Mouse (Mus musculus): ENCODE data around the gene Fam193b.
"Not testable (repeated sequence)": the region's sequence is repeated elsewhere in the genome, so short reads cannot be mapped to it uniquely, and the experiment has no call there.

Fam193b gene

DNA sequence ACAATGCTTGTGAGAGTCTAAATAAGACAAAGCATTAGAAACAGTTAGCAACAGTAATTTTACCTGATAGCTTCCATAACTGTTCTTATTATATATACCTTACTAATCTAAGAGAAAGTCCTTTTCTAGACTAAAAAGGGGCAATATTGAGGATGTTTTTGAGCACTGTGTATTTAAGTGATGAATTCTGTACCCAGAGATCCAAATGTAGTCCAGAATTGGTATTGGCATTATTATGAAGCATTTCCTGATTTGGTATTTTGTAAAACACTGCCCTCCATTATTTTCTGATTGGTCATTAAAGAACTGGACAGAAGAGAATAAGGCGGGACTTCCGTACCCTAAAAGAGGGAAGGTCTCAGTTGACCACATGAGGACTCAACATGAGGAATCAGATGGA lies 2.5 kb upstream of the Fam193b start, which contains the start of gene Tmed9:
Gene Tmed9, plus strand, starts transcription at position 301 of the 400 bp plus-strand sequence.
- DNase-seq (ENCODE audit: inconsistent age in 2 of 2, low spot score in 1 of 2): no peak

DNA sequence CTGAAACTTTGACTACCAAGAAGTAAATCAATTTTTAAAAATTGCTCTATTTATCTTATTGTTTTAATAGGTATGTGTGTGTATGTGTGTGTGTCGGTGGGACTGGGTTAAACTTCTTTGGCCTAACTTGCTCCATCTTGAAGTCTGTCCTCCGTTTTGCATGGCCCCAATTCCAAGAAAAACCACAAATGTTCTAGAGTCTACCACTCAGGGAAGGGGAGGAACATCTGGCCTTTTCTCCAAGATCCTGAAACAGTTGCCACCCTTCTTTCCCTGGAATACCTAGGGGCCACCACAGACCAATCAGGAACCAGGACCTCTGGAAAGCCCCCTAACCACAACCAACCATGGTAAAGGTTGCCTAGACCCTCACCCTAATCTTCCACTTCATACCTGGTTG lies 1.1 kb upstream of the Fam193b start:
- peak in 1 of 2 experiments; percentile 29 for DNase-seq (ENCODE audit: inconsistent age in 2 of 2, low spot score in 1 of 2)

DNA sequence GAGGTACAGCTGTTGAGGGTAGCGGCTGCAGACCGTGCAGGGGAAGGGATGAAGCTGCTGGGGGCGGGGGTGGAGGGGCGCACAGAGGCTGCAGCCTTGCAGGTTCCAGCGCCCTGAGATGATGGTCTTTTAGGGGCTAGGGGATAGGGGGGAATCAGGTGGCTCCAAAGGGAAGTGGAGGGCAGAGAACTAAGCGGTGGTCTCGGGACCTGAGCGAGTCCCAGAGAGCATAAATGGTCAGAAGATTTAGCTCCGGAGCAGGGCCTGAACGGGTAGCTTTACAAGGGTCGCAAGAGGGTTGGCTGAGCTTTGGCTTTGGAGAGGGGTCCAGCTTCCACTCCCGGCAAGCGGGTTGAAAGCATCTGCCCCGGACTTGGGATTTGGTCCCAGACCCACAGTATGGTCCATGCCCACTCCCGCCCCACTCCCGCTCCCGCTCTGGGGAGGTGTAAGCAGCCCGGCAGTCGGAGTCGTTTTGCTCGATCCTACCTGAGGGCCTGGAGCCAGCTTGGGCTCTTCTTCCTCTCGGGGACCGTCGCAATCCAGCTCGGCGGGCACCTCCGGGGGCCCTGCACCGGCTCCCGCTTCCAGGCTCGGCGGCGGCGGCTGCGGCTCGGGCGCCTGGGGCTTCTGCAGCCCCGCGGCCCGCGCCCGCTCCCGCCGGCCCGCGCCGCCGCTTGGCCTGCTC lies 490 bp downstream of the Fam193b start:
- DNase-seq (ENCODE audit: inconsistent age in 2 of 2, low spot score in 1 of 2): peak; percentile 51 to 78

DNA sequence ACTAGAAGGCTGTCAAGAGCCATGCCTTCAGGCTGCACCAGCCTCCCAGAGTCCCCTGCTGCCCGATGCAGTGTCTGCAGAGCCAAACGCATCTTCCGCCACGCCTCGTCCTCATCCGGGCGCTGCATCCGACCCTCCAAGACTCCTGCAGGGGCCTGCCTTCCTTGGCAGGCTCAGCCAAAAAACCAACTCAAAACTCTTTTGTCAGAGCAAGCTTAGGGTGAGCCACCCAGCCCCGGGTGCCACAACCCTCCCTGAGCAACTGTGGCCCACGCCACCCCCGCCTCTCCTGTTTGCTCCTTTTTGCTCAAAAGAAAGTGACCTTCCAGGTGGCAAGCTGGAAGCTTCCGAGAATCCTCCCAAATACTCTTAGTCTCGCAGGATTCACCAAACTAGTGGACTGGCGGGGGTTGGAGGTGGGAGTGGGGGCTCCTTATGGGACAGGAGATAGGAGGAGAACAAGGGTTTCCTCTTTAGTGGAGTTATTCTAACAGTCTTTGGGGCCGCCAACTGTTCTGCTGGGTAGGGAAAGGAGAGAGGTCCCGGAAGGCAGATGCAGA lies 1.1 kb downstream of the Fam193b start:
- DNase-seq (ENCODE audit: inconsistent age in 2 of 2, low spot score in 1 of 2): peak; percentile 31 to 58

DNA sequence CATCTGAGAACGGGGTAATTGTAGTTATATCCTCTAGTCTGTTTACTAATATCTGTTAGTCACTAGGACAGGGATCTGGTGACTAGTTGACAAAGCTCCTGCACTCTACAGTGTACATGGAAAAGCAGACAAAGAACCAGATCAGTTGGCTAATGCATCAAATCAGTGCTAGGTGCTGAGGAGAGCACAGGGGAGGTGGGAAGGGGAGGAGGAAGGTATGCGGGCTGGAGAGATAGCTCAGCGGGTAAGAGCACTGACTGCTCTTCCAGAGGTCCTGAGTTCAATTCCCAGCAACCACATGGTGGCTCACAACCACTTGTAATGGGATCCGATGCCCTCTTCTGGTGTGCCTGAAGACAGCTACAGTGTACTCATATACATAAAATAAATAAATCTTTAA lies 2.4 kb downstream of the Fam193b start:
- not testable (repeated sequence) for DNase-seq (ENCODE audit: inconsistent age in 2 of 2, low spot score in 1 of 2)

DNA sequence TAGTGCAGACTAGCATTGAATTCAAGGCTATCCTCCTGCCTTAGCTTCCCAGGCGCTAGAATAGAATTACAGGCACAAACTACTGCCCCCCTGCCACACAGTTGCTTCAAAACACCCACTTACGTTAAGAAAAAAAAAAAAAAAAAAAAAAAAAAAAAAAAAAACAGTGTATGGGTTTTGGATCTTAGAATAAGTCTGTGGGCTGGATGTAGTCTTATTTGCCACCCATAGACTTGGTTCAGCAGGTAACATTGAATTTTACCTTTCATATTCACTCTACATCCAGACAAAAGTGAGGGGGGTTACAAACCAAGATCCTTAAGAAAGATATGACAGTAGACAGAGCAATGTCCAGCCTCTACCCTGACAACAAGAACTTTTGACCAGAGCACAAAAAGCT lies 3.0 kb downstream of the Fam193b start:
- no peak for DNase-seq (ENCODE audit: inconsistent age in 2 of 2, low spot score in 1 of 2)

DNA sequence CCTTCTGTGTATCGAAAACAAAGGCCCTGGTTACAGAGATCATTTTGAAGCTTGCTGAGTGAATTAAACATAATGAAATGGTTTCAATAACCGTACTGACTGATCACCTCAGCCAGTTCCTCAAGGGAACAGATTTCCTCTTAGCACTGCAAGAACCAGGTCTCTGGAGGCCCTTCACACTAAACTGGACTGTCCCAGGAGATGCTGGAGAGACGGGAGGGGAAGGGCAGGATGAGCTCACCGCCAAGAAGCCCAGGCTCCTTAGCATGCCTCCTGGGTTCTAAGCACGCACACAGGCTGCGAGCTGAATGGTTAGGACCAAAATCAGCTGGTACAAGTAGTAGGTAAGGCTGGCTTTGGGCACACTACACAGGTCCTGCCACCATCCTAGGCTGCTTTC lies 3.9 kb downstream of the Fam193b start:
- DNase-seq (ENCODE audit: inconsistent age in 2 of 2, low spot score in 1 of 2): peak in 1 of 2 experiments; percentile 28

DNA sequence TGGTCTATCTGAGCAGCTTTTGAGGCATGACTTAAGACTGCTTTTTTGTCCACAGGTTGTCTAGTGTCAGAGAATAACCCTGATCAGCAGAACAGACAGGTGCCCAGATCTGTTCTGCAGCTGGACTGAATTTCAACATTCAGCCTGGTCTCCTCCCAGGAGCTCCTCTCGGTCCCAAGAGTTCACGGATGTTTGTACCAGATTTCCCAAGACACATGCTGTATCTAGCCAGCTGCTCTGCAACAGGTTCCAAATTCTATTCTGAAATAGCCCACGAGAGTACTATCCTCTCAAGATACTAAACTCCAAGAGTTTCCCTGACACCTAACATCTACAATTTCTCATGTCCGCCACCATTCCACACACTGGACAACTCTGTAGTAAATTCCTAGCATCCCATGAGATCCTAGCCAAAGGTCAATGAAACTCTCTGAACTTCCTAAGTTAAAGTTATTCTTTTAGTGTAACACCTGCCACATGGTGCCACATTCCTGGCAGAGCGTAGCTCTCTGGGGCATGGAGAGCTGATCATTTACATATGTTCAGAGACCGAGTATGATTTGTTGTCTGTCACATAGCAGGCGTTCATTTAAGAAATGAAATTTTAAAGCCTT lies 7.5 kb downstream of the Fam193b start:
- DNase-seq (ENCODE audit: inconsistent age in 2 of 2, low spot score in 1 of 2): no peak

DNA sequence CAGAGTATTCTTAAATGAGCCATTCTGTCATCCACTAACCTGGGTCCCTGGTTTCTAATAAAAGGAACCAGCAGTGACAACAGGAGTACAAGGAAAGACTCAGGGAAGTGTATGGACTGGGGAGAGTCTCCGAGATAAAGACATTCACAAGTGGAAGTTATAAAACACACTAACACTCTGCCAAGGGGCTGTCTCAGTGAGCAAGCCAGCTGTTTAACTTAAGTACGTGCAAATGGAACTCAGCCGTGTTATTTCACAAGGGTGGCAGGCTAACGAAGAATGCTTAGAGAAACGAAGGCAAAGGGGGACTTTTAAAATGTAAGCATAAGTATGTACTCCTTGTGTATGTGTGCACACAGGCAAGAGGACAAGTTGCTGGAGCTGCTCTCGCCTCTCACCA lies 13.4 kb downstream of the Fam193b start:
- DNase-seq (ENCODE audit: inconsistent age in 2 of 2, low spot score in 1 of 2): no peak

DNA sequence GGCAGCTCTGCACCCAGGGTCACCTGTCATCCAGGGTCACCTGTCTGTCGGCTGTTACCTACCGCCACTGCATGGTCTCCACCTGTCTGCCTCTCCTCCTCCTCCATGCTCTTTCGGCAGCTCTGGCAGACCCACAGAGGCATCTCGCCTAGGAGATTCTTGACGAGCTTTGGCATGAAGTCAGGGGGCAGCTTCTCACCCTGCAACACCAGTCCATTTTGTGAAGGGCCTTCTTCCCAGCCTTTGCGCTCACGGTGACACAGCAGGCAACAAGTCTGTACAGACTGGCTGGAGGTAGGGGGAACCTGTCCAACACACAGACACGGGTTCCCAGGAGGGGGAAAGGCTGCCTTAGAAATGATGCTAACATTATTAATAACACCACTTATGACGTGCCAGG lies 15.0 kb downstream of the Fam193b start:
- no peak for DNase-seq (ENCODE audit: inconsistent age in 2 of 2, low spot score in 1 of 2)

DNA sequence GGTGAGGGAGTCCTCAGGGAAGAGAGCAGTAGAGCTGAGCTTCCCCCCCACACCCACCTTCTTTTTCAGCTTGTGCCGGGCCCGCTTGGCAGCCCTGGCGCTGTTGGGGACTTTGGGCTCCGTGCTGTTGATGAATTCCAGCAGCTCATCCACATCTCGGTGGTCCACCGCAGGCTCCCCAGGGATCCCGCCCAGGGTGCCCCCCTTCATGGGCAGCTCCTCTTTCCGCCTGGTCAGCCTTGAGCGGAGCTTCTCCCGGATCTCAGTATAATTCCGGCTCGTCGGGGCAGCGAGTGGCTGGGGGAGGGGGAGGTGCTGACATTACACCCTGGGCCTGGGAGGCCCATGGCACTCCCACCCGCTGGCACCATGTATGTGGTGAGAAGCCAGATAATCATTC lies 21.9 kb downstream of the Fam193b start:
- DNase-seq (ENCODE audit: inconsistent age in 2 of 2, low spot score in 1 of 2): no peak

DNA sequence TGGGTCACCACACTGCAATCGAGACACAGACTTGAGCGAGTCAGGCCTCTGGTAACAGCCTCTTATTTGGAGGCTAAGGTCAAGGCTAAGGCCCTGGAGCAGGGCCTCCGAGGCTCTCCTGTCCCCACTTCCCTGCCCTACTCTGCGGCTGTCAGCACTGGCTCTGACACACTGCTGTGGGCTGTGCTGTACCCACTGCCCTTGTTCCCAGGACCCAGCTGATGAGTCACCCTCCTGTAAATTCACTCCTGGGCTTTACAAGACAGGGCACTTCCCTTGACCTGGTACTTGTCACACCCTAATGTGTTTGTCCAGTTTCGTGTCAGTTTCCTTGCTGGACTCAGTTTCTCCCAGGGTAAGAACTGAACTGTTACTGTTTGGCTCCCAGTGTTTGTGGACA lies 22.5 kb downstream of the Fam193b start:
- peak; percentile 82 to 87 for DNase-seq (ENCODE audit: inconsistent age in 2 of 2, low spot score in 1 of 2)

DNA sequence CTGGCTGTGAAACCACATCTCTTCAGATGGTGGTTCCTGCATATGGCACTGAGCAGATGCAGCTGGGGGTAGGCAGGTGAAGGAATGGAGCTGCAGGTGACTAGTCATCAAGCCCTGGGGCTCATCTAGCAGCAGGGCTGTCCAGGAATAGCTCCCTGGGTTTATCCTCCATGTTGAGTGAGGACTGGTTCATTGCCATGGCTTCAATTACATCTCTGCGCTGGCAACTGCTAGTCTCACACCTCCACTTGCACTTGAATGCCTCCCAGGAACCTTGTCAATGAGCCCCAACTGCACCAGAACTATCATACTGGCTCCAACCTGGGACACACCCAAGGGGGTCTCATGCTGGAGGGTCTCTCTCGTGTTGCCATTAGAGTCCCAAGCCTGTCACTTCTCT lies 23.0 kb downstream of the Fam193b start:
- DNase-seq (ENCODE audit: inconsistent age in 2 of 2, low spot score in 1 of 2): no peak

DNA sequence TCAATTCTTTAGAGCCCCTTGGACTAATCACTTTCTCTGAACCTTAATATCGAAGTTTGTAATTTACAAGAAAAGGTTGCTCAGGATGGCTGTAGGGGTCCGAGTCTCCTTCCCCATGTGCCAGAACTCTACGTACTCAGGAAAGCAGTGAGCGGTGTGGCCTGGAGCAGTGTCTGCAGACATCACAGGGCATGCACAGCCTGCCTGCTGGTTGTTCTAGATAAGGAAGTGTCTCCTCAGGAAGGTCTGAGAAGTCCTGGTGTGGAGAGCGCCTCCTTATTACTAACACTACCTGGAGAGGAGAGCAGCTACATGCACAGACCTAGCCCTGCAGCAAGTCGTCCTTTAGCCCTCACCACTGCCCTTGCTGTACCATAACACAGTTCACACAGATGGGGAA lies 26.1 kb downstream of the Fam193b start:
- no peak for DNase-seq (ENCODE audit: inconsistent age in 2 of 2, low spot score in 1 of 2)

DNA sequence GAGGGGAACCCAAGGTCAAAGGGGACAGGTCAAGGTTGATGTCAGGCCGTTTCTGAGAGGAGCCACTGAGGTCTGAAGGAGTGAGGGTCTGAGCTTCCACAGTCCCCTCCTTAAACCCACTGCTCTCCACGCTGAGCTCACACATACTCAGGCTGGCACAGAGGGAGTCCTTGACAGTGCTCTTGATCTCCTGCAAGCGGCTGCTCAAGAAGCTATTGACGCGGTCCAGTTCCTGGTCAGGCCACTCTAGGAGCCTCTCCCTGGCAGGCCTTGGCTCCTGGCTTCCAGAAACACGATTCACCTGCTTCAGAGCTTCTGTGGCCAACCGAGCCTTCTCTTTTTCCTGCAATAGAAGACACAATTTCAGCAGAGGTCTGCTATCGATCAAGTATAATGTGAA lies 27.5 kb downstream of the Fam193b start:
- DNase-seq (ENCODE audit: inconsistent age in 2 of 2, low spot score in 1 of 2): no peak

DNA sequence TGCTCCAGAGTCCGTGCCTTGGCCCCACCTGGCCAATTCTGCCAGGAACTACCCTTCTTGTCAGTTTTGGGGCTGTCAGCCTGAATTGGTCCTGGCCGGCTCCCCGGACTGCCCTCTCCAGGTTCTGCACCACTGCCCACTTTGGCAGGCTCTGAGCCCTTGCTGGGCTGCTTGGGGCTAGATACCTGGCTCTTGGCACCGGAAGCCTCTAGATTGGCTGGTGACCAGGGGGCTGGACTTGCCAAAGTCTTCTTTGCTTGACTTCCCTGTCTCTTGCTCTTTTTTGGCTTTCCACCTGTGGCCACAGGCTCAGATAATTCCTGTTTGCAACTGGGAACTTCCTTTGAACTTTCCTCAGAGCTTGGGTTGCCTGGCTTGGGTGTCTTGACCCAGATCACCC lies 28.0 kb downstream of the Fam193b start:
- no peak for DNase-seq (ENCODE audit: inconsistent age in 2 of 2, low spot score in 1 of 2)

DNA sequence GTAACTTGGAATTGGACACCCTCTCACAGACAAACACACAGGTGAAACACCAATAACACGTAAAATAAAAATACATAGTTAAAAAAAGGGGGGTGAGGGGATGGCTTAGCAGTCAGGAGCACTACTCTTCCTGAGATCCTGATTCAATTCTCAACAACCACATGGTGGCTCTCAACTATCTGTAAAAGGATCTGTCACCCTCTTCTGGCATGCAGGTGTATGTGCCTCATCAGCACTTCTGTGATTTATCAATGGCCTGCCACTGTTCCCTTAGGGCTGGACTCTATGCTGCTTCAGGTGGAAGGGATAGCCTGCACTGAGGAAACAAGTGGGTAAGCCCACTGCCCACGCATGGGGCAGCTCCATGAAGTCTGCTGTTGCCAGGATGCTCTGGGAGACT lies 30.0 kb downstream of the Fam193b start:
- peak in 1 of 2 experiments; percentile 62 for DNase-seq (ENCODE audit: inconsistent age in 2 of 2, low spot score in 1 of 2)

DNA sequence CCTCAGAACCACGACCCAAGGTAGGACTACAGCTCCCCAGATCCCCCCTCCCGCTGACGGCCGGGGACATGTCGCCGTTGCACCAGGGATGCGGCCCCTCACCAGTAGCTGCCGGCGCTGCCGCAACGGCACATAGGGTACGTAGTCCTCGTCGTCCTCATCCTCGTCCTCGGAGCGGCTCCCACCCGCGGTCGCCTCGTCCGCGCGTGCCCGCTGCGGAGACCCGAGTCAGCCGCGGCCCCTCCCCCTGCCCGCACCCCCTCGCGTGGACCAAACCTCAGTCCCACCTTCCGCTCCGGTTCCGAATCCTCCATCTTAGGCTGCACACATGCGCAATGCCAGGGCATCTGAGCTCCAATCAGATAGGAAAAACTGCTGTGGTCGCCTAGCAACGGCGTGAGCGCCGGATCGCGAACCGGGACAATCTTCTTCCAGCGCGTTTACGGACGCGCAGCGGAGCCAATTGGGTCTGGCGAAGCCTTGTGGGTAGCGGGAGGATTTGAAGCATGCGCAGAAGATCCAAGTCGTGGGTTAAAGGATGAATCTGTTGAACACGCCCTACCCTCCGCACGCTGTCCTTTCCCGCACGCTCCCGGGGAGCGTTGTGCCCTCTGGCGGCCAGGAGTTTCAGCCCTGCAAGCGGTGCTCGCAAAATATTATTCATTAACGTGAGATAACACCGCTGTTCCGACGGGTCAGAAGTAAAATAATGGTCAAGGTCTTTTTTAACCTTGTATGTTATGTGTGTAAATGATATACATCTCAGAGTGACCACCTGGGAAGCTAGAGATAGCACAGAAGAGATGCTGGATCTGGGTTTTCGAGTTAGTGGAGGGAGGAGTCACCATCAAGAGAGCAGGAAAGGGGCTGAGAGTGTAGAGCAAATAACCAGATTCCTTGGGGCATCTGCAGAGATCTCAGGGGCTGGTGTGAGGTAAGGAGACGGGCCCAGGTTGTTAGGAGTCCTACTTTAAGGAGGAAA lies 34.4 kb downstream of the Fam193b start, which contains the start of gene Ddx41:
Gene Ddx41, minus strand, starts transcription at position 465 of the 982 bp plus-strand sequence.
- DNase-seq (ENCODE audit: inconsistent age in 2 of 2, low spot score in 1 of 2): peak; percentile 100

DNA sequence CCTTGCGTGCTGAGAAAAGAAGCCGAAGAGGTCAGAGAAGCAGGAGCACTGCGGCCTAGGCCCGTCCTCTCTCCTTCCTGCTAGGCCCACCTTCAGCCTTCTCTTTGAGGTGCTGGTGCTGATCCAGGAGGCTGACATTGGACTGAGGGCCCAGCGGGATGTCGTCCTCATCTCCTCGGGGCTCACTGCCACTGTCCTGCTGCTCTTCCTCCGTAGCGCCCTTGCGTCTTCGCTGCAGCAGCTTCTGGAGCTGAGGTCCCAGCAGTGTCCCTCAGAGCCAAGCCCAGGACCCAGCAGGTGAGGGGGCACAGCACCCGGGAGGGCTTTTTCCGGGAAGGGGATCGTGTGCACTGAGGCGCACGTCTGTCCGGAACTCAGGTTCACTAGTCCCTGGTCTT lies 35.1 kb downstream of the Fam193b start:
- DNase-seq (ENCODE audit: inconsistent age in 2 of 2, low spot score in 1 of 2): no peak

DNA sequence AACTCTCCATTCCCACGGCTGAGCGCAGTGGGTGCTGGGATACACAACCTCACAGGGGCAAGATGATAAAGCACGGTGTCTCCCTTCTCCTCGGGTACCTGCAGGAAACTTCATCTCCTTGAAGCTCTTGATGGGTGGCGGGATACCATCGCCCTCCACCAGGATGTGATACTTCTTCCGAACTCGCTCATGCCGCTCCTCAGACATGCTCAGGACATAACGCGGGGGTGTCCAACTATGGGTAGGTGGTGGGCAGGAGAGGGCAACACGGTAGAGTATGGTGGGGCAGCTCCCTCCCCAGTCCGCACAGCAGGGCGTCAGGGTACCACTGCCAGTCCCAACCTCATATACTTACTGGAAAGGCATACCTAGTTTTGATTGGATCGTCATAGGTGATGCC lies 35.7 kb downstream of the Fam193b start:
- no peak for DNase-seq (ENCODE audit: inconsistent age in 2 of 2, low spot score in 1 of 2)

DNA sequence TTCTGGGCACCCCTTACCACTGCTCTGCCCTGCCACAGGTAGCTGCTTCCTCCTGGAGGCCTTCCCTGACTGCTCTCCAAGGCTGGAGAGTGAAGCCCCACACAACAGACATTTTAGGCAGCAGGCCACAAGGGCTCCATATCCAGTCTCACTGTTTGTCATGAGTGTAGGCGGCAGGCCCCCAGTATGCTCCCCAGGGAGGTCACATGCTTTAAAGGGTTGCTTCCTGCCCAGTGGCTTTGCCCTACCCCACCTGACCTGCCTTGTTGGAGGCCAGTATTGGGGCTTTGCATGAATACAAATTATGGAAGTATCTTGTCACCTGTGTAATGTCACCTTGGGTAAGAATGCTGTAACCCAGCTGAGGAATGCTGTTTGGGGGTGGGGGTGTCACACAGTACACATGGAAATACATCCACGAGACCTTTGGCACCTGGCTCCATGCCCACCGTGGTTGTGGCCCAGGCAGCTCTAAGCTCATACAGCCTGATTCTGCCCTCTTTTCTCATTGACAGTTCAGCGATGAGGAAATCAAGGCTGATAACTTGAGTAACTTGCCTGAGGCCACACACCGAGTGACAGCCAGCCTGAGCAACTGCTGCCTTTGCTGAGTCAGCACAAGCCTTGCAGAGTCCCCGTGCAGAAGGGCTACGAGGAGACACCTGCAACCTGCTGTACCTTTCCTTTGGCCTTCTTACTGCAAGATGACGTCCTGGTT lies 41.6 kb downstream of the Fam193b start, which contains the start of gene Dok3:
Gene Dok3, minus strand, starts transcription at position 99 of the 718 bp plus-strand sequence.
- DNase-seq (ENCODE audit: inconsistent age in 2 of 2, low spot score in 1 of 2): peak in 1 of 2 experiments; percentile 68

Measured in adrenal gland, adult (tissue).